Mouse (Mus musculus) stomach, adult 2 months (tissue): Measurements from ENCODE around the gene Tube1. TPM values are rescaled to one million over a fixed set of nuclear protein-coding genes. Genes with fewer than 3 reads are reported as not detected.

ENCODE experiments used
- polyA plus RNA-seq: library from polyadenylated mRNA; depleted of rRNA; stranded (reverse); fragments of >200 nt; gene quantifications from 2 replicates; pipeline ENCODE4 v1.2.3, GENCODE M21; 2012; rRNA removed

The Tube1 gene
- 0.24 and 0.67 TPM in 2 replicates for polyA plus RNA-seq

DNA sequence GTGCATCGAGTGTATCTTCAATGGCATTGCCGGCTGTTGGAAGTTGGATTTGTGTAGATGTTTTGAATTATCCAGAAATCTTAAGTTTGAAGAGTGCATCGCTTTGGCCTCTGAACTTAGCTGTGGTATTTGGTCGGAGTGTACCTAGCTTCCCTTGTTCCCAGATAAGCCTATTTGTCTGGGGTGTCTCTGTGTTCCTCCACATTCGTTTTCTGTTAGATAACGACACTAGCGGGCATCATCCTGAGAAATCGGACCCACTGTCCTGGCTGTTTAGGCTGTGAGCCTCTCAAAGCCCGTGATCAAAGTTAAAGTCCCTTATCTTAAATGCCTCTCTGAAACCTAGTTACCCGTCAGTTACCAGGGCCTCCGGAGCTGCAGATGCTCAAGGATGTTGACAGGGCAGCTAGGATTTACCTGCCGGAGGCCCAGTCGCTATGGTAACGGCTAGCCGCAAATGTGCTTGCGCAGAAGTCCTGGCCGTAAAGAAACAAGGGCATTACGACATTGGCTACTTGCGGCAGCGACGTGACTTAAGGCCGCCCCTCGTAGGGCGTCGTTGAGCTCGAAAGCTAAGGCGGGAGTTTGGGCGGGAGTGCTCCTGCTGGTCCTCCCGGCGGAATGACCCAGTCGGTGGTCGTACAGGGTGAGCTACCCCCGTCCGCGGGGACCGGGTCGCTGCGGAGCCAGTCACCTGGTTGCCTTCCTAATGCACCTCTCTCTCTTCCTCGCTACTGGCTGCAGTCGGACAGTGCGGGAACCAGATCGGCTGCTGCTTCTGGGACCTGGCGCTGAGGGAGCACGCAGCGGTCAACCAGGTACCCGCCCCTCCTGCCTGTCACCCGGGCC, at the start of gene Tube1, which contains the start of gene Fam229b:
Tube1 (plus strand) TSS at position 515 of the 849 bp plus-strand sequence.
Fam229b (minus strand) TSS at position 453 of the 849 bp plus-strand sequence.

DNA sequence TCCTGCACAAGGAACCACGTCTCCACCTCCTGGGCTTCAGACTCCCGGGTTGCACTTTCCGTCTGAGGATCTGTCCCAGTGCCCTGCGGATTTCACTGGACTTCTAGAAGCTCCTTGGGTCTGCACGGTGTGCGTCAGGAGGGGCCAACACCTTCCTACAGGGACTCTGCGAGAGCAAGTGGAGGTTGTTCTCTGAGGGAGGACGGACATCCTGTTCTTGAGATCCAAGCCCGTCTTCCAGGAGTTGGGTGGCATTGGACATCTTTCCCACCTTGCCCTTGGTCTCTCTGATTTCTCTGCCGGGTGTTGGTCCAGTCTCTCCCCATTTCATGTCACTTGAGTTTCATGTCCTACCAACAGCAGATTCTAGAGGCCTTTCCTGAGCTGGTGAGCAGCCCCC, 29.9 kb downstream of the Tube1 start, which contains the start of gene Ccn6:
Ccn6 (minus strand) TSS at position 101 of the 400 bp plus-strand sequence.

Other genes with a start within 250 kb of the Tube1 start
- 11.5 and 16.8 TPM in 2 replicates for gene Lama4, start 168.5 kb upstream of the Tube1 start, polyA plus RNA-seq
- 0.11 and 0.13 TPM in 2 replicates for gene Fam229b, start 62 bp upstream of the Tube1 start, polyA plus RNA-seq
- not detected in 2 replicates for gene Ccn6, start 29.8 kb downstream of the Tube1 start, polyA plus RNA-seq
- gene Fyn, start 234.9 kb downstream of the Tube1 start, polyA plus RNA-seq, result 3.2 and 3.5 TPM in 2 replicates